Mouse (Mus musculus): ENCODE measurements at regions not wholly inside any gene's neighbourhood (a gene's known extent, or its start where the extent isn't known, plus 50 kb on each side); places are given as distances from the start of the nearest gene placed in this dataset.
"Not testable (repeated sequence)": the region's sequence is repeated elsewhere in the genome, so short reads cannot be mapped to it uniquely, and the experiment has no call there.

DNA sequence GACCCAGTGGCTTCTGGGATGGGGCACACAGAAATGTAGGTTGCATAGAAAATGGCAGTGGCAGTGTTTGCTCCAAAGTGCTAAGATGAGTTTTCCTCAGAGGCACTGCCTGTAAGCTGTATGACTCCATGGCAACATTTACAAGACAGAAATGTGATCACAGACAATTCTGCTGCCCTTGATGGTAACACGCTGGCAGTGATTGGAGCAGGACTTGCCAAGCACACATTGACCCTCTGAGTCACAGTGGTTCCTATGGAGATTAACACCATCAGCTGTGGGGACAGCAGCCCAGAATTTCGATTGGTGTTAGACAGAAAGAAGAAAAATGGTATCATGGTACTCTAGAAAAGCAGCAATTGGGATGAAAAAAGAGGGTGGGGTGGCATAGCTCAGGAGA, 376.1 kb upstream of the Igfbp7 start:
- Histone ChIP-seq H3K4me1 (ENCODE audit: control insufficient read depth, insufficient read depth, low read length) (no peaks in the 10 kb centered on the region), H3K4me3 (replicated peaks; ENCODE audit: insufficient read depth, low read depth, low read length) (no peak overlapping the region), H3K27me3 (ENCODE audit: control insufficient read depth, insufficient read depth, low read length) (no peaks in the 10 kb centered on the region), H3K27ac (ENCODE audit: insufficient read depth, low read length) (no peak overlapping the region)
- 18% methylated on average over 2 of the region's 2 CpGs for whole genome bisulfite sequencing
- DNase-seq: no peak
- TF ChIP-seq POLR2A (IDR thresholded peaks at IDR 0.05; ENCODE audit: borderline replicate concordance, insufficient read depth, low read length): no peak

GRCm38 (mm10) chr5:77762426-77763042, 354.7 kb upstream of the Igfbp7 start:
- DNase-seq: no peak
- H3K27me3 ChIP-seq (ENCODE audit: control insufficient read depth, insufficient read depth, low read length): no peaks in the 10 kb centered on the region
- no peaks in the 10 kb centered on the region for H3K4me1 ChIP-seq (ENCODE audit: control insufficient read depth, insufficient read depth, low read length)
- no peak overlapping the region for H3K27ac ChIP-seq (ENCODE audit: insufficient read depth, low read length)
- WGBS: 48% methylated on average over 6 of the region's 6 CpGs
- no peak overlapping the region for H3K4me3 ChIP-seq (replicated peaks; ENCODE audit: insufficient read depth, low read depth, low read length)
- TF ChIP-seq POLR2A (IDR thresholded peaks at IDR 0.05; ENCODE audit: borderline replicate concordance, insufficient read depth, low read length) (no peak), CTCF (IDR thresholded peaks at IDR 0.05; ENCODE audit: borderline replicate concordance, insufficient read depth, low read depth, low read length) (no peak)

DNA sequence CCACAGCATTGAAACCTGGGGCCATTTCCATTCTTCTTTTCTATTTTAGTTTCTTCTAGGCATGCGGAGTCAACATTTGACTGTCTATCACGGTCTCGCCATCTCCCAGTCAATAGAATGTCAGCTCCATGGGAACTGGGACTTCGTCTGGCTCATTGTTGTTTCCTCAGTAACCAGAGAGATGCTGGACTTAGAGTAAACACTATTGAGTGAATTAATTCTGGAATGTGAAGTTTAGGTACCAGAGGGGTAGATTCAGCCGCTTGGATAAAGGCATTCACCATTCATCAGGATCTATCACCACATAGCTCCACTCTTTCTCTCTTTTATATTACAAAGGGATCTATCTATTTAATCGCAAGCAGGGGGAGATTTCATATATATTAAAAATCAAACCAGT, 354.2 kb upstream of the Igfbp7 start:
- H3K27ac ChIP-seq (ENCODE audit: insufficient read depth, low read length): no peak overlapping the region
- H3K4me1 ChIP-seq (ENCODE audit: control insufficient read depth, insufficient read depth, low read length): no peaks in the 10 kb centered on the region
- H3K4me3 ChIP-seq (replicated peaks; ENCODE audit: insufficient read depth, low read depth, low read length): no peak overlapping the region
- DNase-seq: no peak
- WGBS: 47% methylated on average over 6 of the region's 6 CpGs
- H3K27me3 ChIP-seq (ENCODE audit: control insufficient read depth, insufficient read depth, low read length): no peaks in the 10 kb centered on the region
- no peak for TF ChIP-seq CTCF (IDR thresholded peaks at IDR 0.05; ENCODE audit: borderline replicate concordance, insufficient read depth, low read depth, low read length)
- TF ChIP-seq POLR2A (IDR thresholded peaks at IDR 0.05; ENCODE audit: borderline replicate concordance, insufficient read depth, low read length): no peak

GRCm38 (mm10) chr5:77748933-77749332, 341.1 kb upstream of the Igfbp7 start:
- DNase-seq: no peak
- 100% methylated on average over 1 of the region's 1 CpGs for WGBS
- no peaks in the 10 kb centered on the region for H3K4me1 ChIP-seq (ENCODE audit: control insufficient read depth, insufficient read depth, low read length)
- H3K4me3 ChIP-seq (replicated peaks; ENCODE audit: insufficient read depth, low read depth, low read length): no peak overlapping the region
- no peaks in the 10 kb centered on the region for H3K27me3 ChIP-seq (ENCODE audit: control insufficient read depth, insufficient read depth, low read length)
- TF ChIP-seq CTCF (IDR thresholded peaks at IDR 0.05; ENCODE audit: borderline replicate concordance, insufficient read depth, low read depth, low read length) (no peak), POLR2A (IDR thresholded peaks at IDR 0.05; ENCODE audit: borderline replicate concordance, insufficient read depth, low read length) (no peak)
- H3K27ac ChIP-seq (ENCODE audit: insufficient read depth, low read length): no peak overlapping the region

- WGBS: 59% methylated on average over 5 of the region's 5 CpGs
These were observed 338.8 kb upstream of the Igfbp7 start for GRCm38 (mm10) chr5:77746604-77747003.

GRCm38 (mm10) chr5:77743467-77743866, 335.6 kb upstream of the Igfbp7 start:
- TF ChIP-seq POLR2A (IDR thresholded peaks at IDR 0.05; ENCODE audit: borderline replicate concordance, insufficient read depth, low read length) (no peak), CTCF (IDR thresholded peaks at IDR 0.05; ENCODE audit: borderline replicate concordance, insufficient read depth, low read depth, low read length) (no peak)
- no peaks in the 10 kb centered on the region for H3K27me3 ChIP-seq (ENCODE audit: control insufficient read depth, insufficient read depth, low read length)
- H3K4me3 ChIP-seq (replicated peaks; ENCODE audit: insufficient read depth, low read depth, low read length): no peak overlapping the region
- no peak for DNase-seq
- H3K27ac ChIP-seq (ENCODE audit: insufficient read depth, low read length): no peak overlapping the region
- no peaks in the 10 kb centered on the region for H3K4me1 ChIP-seq (ENCODE audit: control insufficient read depth, insufficient read depth, low read length)
- 56% methylated on average over 3 of the region's 3 CpGs for WGBS

More at GRCm38 (mm10) chr5:77746604-77747003, 338.8 kb upstream of the Igfbp7 start:
- no peaks in the 10 kb centered on the region for H3K4me1 ChIP-seq (ENCODE audit: control insufficient read depth, insufficient read depth, low read length)
- TF ChIP-seq POLR2A (IDR thresholded peaks at IDR 0.05; ENCODE audit: borderline replicate concordance, insufficient read depth, low read length) (no peak), CTCF (IDR thresholded peaks at IDR 0.05; ENCODE audit: borderline replicate concordance, insufficient read depth, low read depth, low read length) (no peak)
- H3K27me3 ChIP-seq (ENCODE audit: control insufficient read depth, insufficient read depth, low read length): no peaks in the 10 kb centered on the region
- H3K4me3 ChIP-seq (replicated peaks; ENCODE audit: insufficient read depth, low read depth, low read length): no peak overlapping the region
- no peak overlapping the region for H3K27ac ChIP-seq (ENCODE audit: insufficient read depth, low read length)
- DNase-seq: no peak

- WGBS: 30% methylated on average over 4 of the region's 4 CpGs
- not testable (repeated sequence) for H3K4me1 ChIP-seq (ENCODE audit: control insufficient read depth, insufficient read depth, low read length); H3K27ac ChIP-seq (ENCODE audit: insufficient read depth, low read length); H3K27me3 ChIP-seq (ENCODE audit: control insufficient read depth, insufficient read depth, low read length); DNase-seq; H3K4me3 ChIP-seq (replicated peaks; ENCODE audit: insufficient read depth, low read depth, low read length)
These were observed 322.4 kb upstream of the Igfbp7 start for GRCm38 (mm10) chr5:77730286-77730685.

DNA sequence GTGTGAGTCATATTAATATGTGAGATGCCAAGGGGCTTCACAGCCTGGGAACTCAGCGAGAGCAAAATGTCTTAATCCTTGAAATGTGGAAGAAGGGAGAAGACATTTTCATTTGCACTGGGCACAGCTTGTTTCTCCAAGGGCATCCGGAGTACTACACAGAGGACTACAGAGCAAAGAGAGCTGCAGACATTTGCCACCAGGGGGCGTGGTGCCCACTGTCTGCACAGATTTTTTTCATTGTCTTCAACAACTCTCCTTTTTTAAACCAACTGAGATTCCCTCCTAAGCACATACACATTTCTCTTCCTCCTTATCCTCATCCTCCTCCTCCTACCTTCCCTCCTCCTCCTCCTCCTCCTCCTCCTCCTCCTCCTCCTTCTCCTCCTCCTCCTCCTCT, 273.8 kb upstream of the Igfbp7 start:
- Histone ChIP-seq H3K27ac (ENCODE audit: insufficient read depth, low read length) (no peak overlapping the region), H3K4me3 (replicated peaks; ENCODE audit: insufficient read depth, low read depth, low read length) (no peak overlapping the region), H3K4me1 (ENCODE audit: control insufficient read depth, insufficient read depth, low read length) (no peaks in the 10 kb centered on the region), H3K27me3 (ENCODE audit: control insufficient read depth, insufficient read depth, low read length) (no peaks in the 10 kb centered on the region)
- TF ChIP-seq CTCF (IDR thresholded peaks at IDR 0.05; ENCODE audit: borderline replicate concordance, insufficient read depth, low read depth, low read length) (no peak), POLR2A (IDR thresholded peaks at IDR 0.05; ENCODE audit: borderline replicate concordance, insufficient read depth, low read length) (no peak)
- WGBS: 53% methylated on average over 3 of the region's 3 CpGs
- no peak for DNase-seq

Data from cerebellum, adult 2 months (tissue).